ENCODE assay signal across 9 mouse cellular contexts in genomic region chr2:10101180-10101579, GRCm38 (mm10). TPM values are rescaled to one million over a fixed set of nuclear protein-coding genes. Genes with fewer than 3 reads are reported as not detected.
DNase-seq lines count a peak whose midpoint lies in the region; ATAC-seq and TF ChIP-seq lines count a peak whose summit lies in the region.
"Had no signal": no experiment of that assay in that cellular context is flagged by ENCODE, and none has a peak within 500 bp of the region (broad histone marks: within the 10 kb centered on the region; RNA-seq: fewer than 3 reads in every experiment).

No protein-coding gene starts in this region.

- H3K27ac ChIP-seq in heart, postnatal 0 days (ENCODE audit: low read depth) = no peak overlapping the region
- no peak overlapping the region for H3K27ac ChIP-seq in midbrain, embryonic 16.5 days (ENCODE audit: low read length)
- H3K27ac ChIP-seq: embryonic facial prominence, embryonic 13.5 days had no signal

- H3K4me2 ChIP-seq in heart, postnatal 0 days (ENCODE audit: low read depth, low read length) = no peak overlapping the region
- H3K4me2 ChIP-seq in midbrain, embryonic 16.5 days (ENCODE audit: low read length) = no peak overlapping the region
- H3K4me2 ChIP-seq: embryonic facial prominence, embryonic 13.5 days had no signal

- peak; percentile 40 for DNase-seq in heart, postnatal 0 days (ENCODE audit: low spot score)
- no peak for DNase-seq in heart, adult 8-10 months (ENCODE audit: low spot score)
- no peak for DNase-seq in G1E (ENCODE audit: low spot score)
- peak; percentile 34 for DNase-seq in embryo, embryonic 9.5 days (ENCODE audit: extremely low spot score)
- peak; percentile 73 for DNase-seq in induced T-regulatory cell, adult 2 months (ENCODE audit: low read depth)
- DNase-seq in left cerebral cortex, postnatal 4 days = peak; percentile 43
- peak; percentile 48 to 49 for DNase-seq in urinary bladder, postnatal 36 days (ENCODE audit: low spot score in 2 of 2)

- no peak overlapping the region for H3K4me3 ChIP-seq in heart, postnatal 0 days (ENCODE audit: low read depth, low read length)
- H3K4me3 ChIP-seq in G1E (ENCODE audit: low read depth, low read length) = no peak overlapping the region
- H3K4me3 ChIP-seq in midbrain, embryonic 16.5 days (ENCODE audit: low read depth, low read length) = no peak overlapping the region
- H3K4me3 ChIP-seq: embryonic facial prominence, embryonic 13.5 days had no signal

- no peaks in the 10 kb centered on the region for H3K4me1 ChIP-seq in heart, postnatal 0 days (ENCODE audit: control insufficient read depth, insufficient read depth)
- peaks cover 4% of the 10 kb centered on the region for H3K4me1 ChIP-seq in G1E (ENCODE audit: insufficient read depth, low read depth, low read length)
- H3K4me1 ChIP-seq in midbrain, embryonic 16.5 days (ENCODE audit: control insufficient read depth, insufficient read depth, low read length) = no peaks in the 10 kb centered on the region
- H3K4me1 ChIP-seq: embryonic facial prominence, embryonic 13.5 days had no signal

- no peak for ATAC-seq in heart, postnatal 0 days (ENCODE audit: insufficient read depth, low read depth)
- ATAC-seq in G1E (ENCODE audit: extremely low read depth, insufficient number of reproducible peaks, low FRiP score, poor library complexity, severe bottlenecking) = no peak; the same call in 1 of the 2 replicates
- ATAC-seq in midbrain, embryonic 16.5 days = 0 out of 2 replicates have a peak, but pooled peaks have one; percentile 40

- no peak for TF ChIP-seq EP300 in heart, postnatal 0 days (IDR thresholded peaks at IDR 0.05; ENCODE audit: low read depth)

- 32% methylated on average over 6 of the region's 6 CpGs for WGBS in heart, postnatal 0 days
- 34% methylated on average over 6 of the region's 6 CpGs for WGBS in midbrain, embryonic 16.5 days

- peak; percentile 82 for TF ChIP-seq CTCF in heart, postnatal 0 days (IDR thresholded peaks at IDR 0.05; ENCODE audit: low read depth)
- peak; percentile 72 for TF ChIP-seq CTCF in G1E (IDR thresholded peaks at IDR 0.05; ENCODE audit: low read depth, low read length)

- no peaks in the 10 kb centered on the region for H3K27me3 ChIP-seq in heart, postnatal 0 days (ENCODE audit: control insufficient read depth, insufficient read depth, low read length)
- H3K27me3 ChIP-seq in G1E (ENCODE audit: insufficient read depth, low read length) = peaks cover 32% of the 10 kb centered on the region
- no peaks in the 10 kb centered on the region for H3K27me3 ChIP-seq in midbrain, embryonic 16.5 days (ENCODE audit: control insufficient read depth, insufficient read depth, low read depth, low read length)
- H3K27me3 ChIP-seq: embryonic facial prominence, embryonic 13.5 days had no signal

- intact Hi-C loops in left cerebral cortex, postnatal 4 days (cut with DNase I) = loop anchor here (2.0 kb wide), 1 partner anchor 188 kb away; no protein-coding TSS in a partner anchor

- no peaks in the 10 kb centered on the region for H3K36me3 ChIP-seq in heart, postnatal 0 days (replicated peaks; ENCODE audit: control insufficient read depth, insufficient read depth, low read length)
- H3K36me3 ChIP-seq in G1E (replicated peaks) = no peaks in the 10 kb centered on the region
- no peaks in the 10 kb centered on the region for H3K36me3 ChIP-seq in midbrain, embryonic 16.5 days (ENCODE audit: control insufficient read depth, insufficient read depth, low read length)
- H3K36me3 ChIP-seq: embryonic facial prominence, embryonic 13.5 days had no signal

- H3K9me3 ChIP-seq in heart, postnatal 0 days (replicated peaks; ENCODE audit: control insufficient read depth, low read length) = no peaks in the 10 kb centered on the region
- no peaks in the 10 kb centered on the region for H3K9me3 ChIP-seq in G1E (replicated peaks)
- no peaks in the 10 kb centered on the region for H3K9me3 ChIP-seq in midbrain, embryonic 16.5 days (replicated peaks; ENCODE audit: control insufficient read depth, low read length, poor library complexity, severe bottlenecking)
- H3K9me3 ChIP-seq: embryonic facial prominence, embryonic 13.5 days had no signal

- H3K9ac ChIP-seq in heart, postnatal 0 days (replicated peaks; ENCODE audit: low read depth, low read length) = no peak overlapping the region
- no peak overlapping the region for H3K9ac ChIP-seq in midbrain, embryonic 16.5 days (ENCODE audit: low read depth, low read length)
- H3K9ac ChIP-seq: embryonic facial prominence, embryonic 13.5 days had no signal

RNA-seq across cellular contexts. Expression of gene Kin, which starts 20.8 kb away (rescaled TPM):
- 0.19 and 9.7 TPM in 2 replicates for total RNA-seq in heart, postnatal 0 days (2014; rRNA removed; ENCODE audit: low replicate concordance)
- 18.9 and 20.7 TPM in 2 replicates for polyA plus RNA-seq in heart, postnatal 0 days (2015; fragmentation: Nextera tagmentation; extraction: Ambion mirVana)
- 10 to 100 TPM in 1 of 4 experiments, 1 to 10 TPM in 3; 6.5 to 10.3 (median 8.3) TPM for total RNA-seq in heart, adult 8-10 months (2022)
- total RNA-seq in G1E (2014; fragmentation: Nextera tagmentation) (25.5 and 35.5 TPM in 2 replicates), G1E (2017) (33.0 and 44.7 TPM in 2 replicates)
- polyA plus RNA-seq in G1E (2012) = 2.5 and 5.4 TPM in 2 replicates
- 10 to 100 TPM; 14.5 to 14.7 TPM for total RNA-seq in left cerebral cortex, postnatal 4 days (2021)
- polyA plus RNA-seq in midbrain, embryonic 16.5 days (2015; fragmentation: Nextera tagmentation; extraction: Ambion mirVana) = 27.4 and 32.2 TPM in 2 replicates

RNA-seq across cellular contexts. Expression of gene Atp5c1, which starts 20.9 kb away (rescaled TPM):
- 1,755 and 1,815 TPM in 2 replicates for total RNA-seq in heart, postnatal 0 days (2014; rRNA removed; ENCODE audit: low replicate concordance)
- polyA plus RNA-seq in heart, postnatal 0 days (2015; fragmentation: Nextera tagmentation; extraction: Ambion mirVana) = 2,592 and 2,686 TPM in 2 replicates
- total RNA-seq in heart, adult 8-10 months (2022) = 1,000 to 10,000 TPM; 1,366 to 1,665 (median 1,521) TPM
- 368 and 432 TPM in 2 replicates for total RNA-seq in G1E (2014; fragmentation: Nextera tagmentation)
- total RNA-seq in G1E (2017) = 488 and 539 TPM in 2 replicates
- polyA plus RNA-seq in G1E (2012) = 23.2 and 34.2 TPM in 2 replicates
- 100 to 1,000 TPM; 253 to 265 TPM for total RNA-seq in left cerebral cortex, postnatal 4 days (2021)
- polyA plus RNA-seq in midbrain, embryonic 16.5 days (2015; fragmentation: Nextera tagmentation; extraction: Ambion mirVana) = 534 and 572 TPM in 2 replicates

RNA-seq across cellular contexts. Expression of gene Itih2, which starts 30.0 kb away (rescaled TPM):
- 0.85 and 1.1 TPM in 2 replicates for total RNA-seq in heart, postnatal 0 days (2014; rRNA removed; ENCODE audit: low replicate concordance)
- 0.32 and 0.42 TPM in 2 replicates for polyA plus RNA-seq in heart, postnatal 0 days (2015; fragmentation: Nextera tagmentation; extraction: Ambion mirVana)
- under 1 TPM; 0.28 to 0.49 (median 0.38) TPM for total RNA-seq in heart, adult 8-10 months (2022)
- total RNA-seq in G1E (2014; fragmentation: Nextera tagmentation) = not detected in 2 replicates
- 0.05 TPM in 1 of 2 replicates, not detected in the other for total RNA-seq in G1E (2017)
- polyA plus RNA-seq in G1E (2012) = not detected in 2 replicates
- total RNA-seq in left cerebral cortex, postnatal 4 days (2021) = 1 to 10 TPM; 3.2 TPM
- 2.7 and 3.0 TPM in 2 replicates for polyA plus RNA-seq in midbrain, embryonic 16.5 days (2015; fragmentation: Nextera tagmentation; extraction: Ambion mirVana)

RNA-seq across cellular contexts. Expression of gene Itih5, which starts 52.2 kb away (rescaled TPM):
- 11.3 and 42.9 TPM in 2 replicates for total RNA-seq in heart, postnatal 0 days (2014; rRNA removed; ENCODE audit: low replicate concordance)
- polyA plus RNA-seq in heart, postnatal 0 days (2015; fragmentation: Nextera tagmentation; extraction: Ambion mirVana) = 7.3 and 7.4 TPM in 2 replicates
- 1 to 10 TPM; 2.7 to 5.7 (median 4.1) TPM for total RNA-seq in heart, adult 8-10 months (2022)
- not detected in 2 replicates for total RNA-seq in G1E (2014; fragmentation: Nextera tagmentation)
- 0.06 and 0.11 TPM in 2 replicates for total RNA-seq in G1E (2017)
- polyA plus RNA-seq in G1E (2012) = not detected in 2 replicates
- 1 to 10 TPM; 7.8 TPM for total RNA-seq in left cerebral cortex, postnatal 4 days (2021)
- polyA plus RNA-seq in midbrain, embryonic 16.5 days (2015; fragmentation: Nextera tagmentation; extraction: Ambion mirVana) = 5.8 and 6.5 TPM in 2 replicates

RNA-seq across cellular contexts. Expression of gene Taf3, which starts 52.8 kb away (rescaled TPM):
- total RNA-seq in heart, postnatal 0 days (2014; rRNA removed; ENCODE audit: low replicate concordance) = 2.2 and 3.0 TPM in 2 replicates
- 6.3 and 6.6 TPM in 2 replicates for polyA plus RNA-seq in heart, postnatal 0 days (2015; fragmentation: Nextera tagmentation; extraction: Ambion mirVana)
- 1 to 10 TPM; 7.7 to 8.8 (median 8.0) TPM for total RNA-seq in heart, adult 8-10 months (2022)
- total RNA-seq in G1E (2014; fragmentation: Nextera tagmentation) = 30.8 and 36.1 TPM in 2 replicates
- 5.5 and 6.4 TPM in 2 replicates for total RNA-seq in G1E (2017)
- polyA plus RNA-seq in G1E (2012) = 20.6 and 20.8 TPM in 2 replicates
- 10 to 100 TPM; 12.0 to 14.0 TPM for total RNA-seq in left cerebral cortex, postnatal 4 days (2021)
- polyA plus RNA-seq in midbrain, embryonic 16.5 days (2015; fragmentation: Nextera tagmentation; extraction: Ambion mirVana) = 13.8 and 13.9 TPM in 2 replicates

Comparison
In these comparisons a context has a peak if more than half of its experiments do, and no peak if none do; other contexts are left out.
1. DNase-seq: peak in heart, postnatal 0 days (single experiment), embryo, embryonic 9.5 days (single experiment), induced T-regulatory cell, adult 2 months (single experiment), left cerebral cortex, postnatal 4 days (single experiment) and urinary bladder, postnatal 36 days (2 of 2); none in heart, adult 8-10 months (single experiment) and G1E (single experiment).